Mouse (Mus musculus) lung, adult 2 months (tissue): ENCODE data around the gene Ccdc169. TPM values are rescaled to one million over a fixed set of nuclear protein-coding genes. Genes with fewer than 3 reads are reported as not detected.

ENCODE experiments used
- DNase-seq: peaks from one replicate; pipeline ENCODE4 v3.0.0; 2022
- H3K4me1 ChIP-seq: fragments of 200-500 bp; 2 replicates; pipeline ENCODE4 v1.6.1; 2011; ENCODE audit warnings: low read length; ENCODE audit not compliant: control insufficient read depth, insufficient read depth
- H3K4me3 ChIP-seq: fragments of 200-500 bp; replicated peaks from 2 replicates; pipeline ENCODE3; 2011; ENCODE audit warnings: low read depth, mild to moderate bottlenecking, control low read depth, low read length; ENCODE audit errors: extremely low read depth
- CTCF ChIP-seq: fragments of 200-500 bp; IDR thresholded peaks from 2 replicates; pipeline ENCODE4 v1.5.1; 2011; ENCODE audit warnings: mild to moderate bottlenecking, low read length, control low read depth; ENCODE audit not compliant: insufficient read depth
- POLR2A ChIP-seq: fragments of 200-500 bp; IDR thresholded peaks from 2 replicates; pipeline ENCODE4 v1.6.1; 2011; ENCODE audit warnings: low read depth, mild to moderate bottlenecking, control low read depth, low read length, borderline replicate concordance; ENCODE audit errors: extremely low read depth
- WGBS: fragments of 180-500 bp; shearing (Covaris S2); methylation state at CpG from one replicate; pipeline ENCODE4 v1.1.7; 2018; 5-methylcytosine and 5-hydroxymethylcytosine counted together
- polyA plus RNA-seq: library from polyadenylated mRNA; depleted of rRNA; stranded (reverse); fragments of >200 nt; gene quantifications from 2 replicates; pipeline ENCODE4 v1.2.3, GENCODE M21; 2012

Ccdc169 gene
- polyA plus RNA-seq, 1 experiment = not detected

DNA sequence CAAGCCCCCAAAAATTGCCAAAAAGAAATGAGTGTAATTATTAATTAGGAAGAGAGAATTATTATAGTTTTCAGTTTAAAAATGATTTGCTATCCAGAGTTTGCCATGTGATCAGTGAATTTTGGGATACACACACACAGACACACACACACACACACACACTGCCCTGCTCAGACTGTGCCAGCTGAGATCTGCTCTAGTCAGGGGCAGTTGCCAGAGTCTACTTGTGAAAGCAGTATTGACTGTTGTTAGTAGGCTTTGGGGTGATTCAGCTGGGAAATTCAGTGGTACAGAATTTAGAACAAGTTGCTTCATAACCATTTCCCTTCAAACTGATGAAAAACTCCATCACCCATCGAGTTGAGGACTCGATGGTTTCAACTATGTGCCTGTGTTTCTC is 10.0 kb downstream of the Ccdc169 start:
- no peak for DNase-seq
- 73% methylated on average over 2 of the region's 2 CpGs for WGBS
- no peak overlapping the region for H3K4me3 ChIP-seq
- TF ChIP-seq CTCF (no peak), POLR2A (no peak)
- no peaks in the 10 kb centered on the region for H3K4me1 ChIP-seq

GRCm38 (mm10) chr3:55148091-55148490 is 11.0 kb downstream of the Ccdc169 start:
- no peak for DNase-seq
- TF ChIP-seq CTCF = no peak
- no peak for TF ChIP-seq POLR2A
- 25% methylated on average over 3 of the region's 3 CpGs for WGBS
- H3K4me1 ChIP-seq = no peaks in the 10 kb centered on the region
- H3K4me3 ChIP-seq = no peak overlapping the region

- WGBS = 46% methylated on average over 7 of the region's 7 CpGs
- DNase-seq = peak; percentile 32
- H3K4me3 ChIP-seq = no peak overlapping the region
- TF ChIP-seq POLR2A (no peak), CTCF (peak; percentile 17; the same call in 1 of the 2 replicates)
- H3K4me1 ChIP-seq = no peaks in the 10 kb centered on the region
Measured at GRCm38 (mm10) chr3:55151656-55152433, 14.7 kb downstream of the Ccdc169 start.

DNA sequence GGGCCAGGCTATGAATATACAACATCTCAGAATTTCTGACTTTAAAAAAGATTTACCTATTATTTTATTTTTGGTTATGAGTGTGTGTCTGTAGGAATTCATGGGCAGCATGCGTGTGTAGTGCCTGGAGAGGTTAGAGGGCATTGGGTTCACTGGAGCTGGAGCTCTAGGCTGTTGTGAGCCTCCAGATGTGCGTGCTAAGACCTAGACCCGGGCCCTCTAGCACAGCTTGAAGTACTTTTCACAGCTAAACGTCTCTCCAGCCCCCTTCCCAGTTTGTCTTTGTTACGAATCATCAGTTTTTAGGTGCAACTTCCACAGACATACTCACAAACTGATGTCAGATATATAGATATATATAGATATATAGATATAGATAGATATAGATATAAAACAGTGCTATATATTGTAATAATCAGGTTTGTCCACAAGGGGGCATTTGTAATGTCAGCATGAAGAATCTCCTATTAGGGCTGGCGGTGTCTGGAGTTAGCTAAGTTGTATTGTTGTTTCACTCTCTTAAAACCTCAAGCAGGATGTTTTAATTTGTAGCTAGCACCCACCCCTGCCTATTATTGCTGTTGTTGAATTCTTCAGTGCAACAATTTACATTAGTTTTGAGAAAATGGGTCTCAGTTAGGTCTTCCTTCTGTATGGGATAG is 15.7 kb downstream of the Ccdc169 start:
- 59% methylated on average over 6 of the region's 6 CpGs for WGBS
- Histone ChIP-seq H3K4me3 (no peak overlapping the region), H3K4me1 (no peaks in the 10 kb centered on the region)
- no peak for DNase-seq
- TF ChIP-seq CTCF = no peak
- TF ChIP-seq POLR2A = no peak

- Histone ChIP-seq H3K4me3 (no peak overlapping the region), H3K4me1 (no peaks in the 10 kb centered on the region)
- DNase-seq = no peak
- 86% methylated on average over 7 of the region's 7 CpGs for WGBS
- TF ChIP-seq CTCF (no peak), POLR2A (no peak)
Measured at GRCm38 (mm10) chr3:55154163-55154562, 17.0 kb downstream of the Ccdc169 start.

DNA sequence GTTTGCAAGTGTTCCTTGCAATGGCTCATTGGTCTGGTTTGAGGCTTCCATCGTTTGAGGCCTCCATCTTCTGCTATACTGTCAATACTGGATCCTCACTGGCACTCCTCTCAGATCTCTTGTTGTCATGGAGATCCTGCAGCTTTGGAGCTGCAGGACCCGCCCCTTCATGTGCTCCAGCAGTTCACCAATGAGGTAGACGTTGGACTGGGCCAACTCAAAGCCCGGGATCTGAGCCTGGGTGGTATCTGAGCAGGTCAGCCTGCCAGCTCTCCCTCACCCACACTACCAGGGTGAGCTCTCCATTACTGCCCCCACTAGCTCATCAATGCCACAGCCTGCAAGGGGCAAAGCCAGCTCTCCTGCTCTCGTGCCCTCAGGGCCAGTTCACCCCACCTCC is 20.3 kb downstream of the Ccdc169 start:
- Histone ChIP-seq H3K4me1 (no peaks in the 10 kb centered on the region), H3K4me3 (no peak overlapping the region)
- TF ChIP-seq POLR2A (no peak), CTCF (no peak)
- no peak for DNase-seq
- 58% methylated on average over 5 of the region's 5 CpGs for WGBS

DNA sequence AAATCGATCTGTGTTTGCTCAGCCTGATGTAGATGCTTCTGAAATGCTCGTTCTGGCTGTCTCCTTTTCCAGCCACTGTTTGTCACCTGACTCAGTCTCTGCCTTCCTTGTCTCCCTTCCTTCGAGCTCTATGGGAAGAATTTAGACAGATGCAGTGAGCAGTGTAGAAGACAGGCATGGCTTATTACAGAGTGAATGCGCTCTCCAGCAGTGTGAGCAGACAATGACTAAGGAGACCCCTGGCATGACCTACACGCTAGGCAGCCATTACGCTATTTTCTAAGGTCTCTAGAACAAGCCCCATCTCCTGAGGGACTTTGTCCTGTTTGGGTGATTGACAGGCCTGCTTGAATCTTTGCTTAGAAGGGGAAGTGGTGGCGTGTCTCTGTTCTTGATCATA is 24.0 kb downstream of the Ccdc169 start:
- no peaks in the 10 kb centered on the region for H3K4me1 ChIP-seq
- TF ChIP-seq CTCF (no peak), POLR2A (no peak)
- 75% methylated on average over 7 of the region's 7 CpGs for WGBS
- no peak overlapping the region for H3K4me3 ChIP-seq
- no peak for DNase-seq

GRCm38 (mm10) chr3:55163510-55163909 is 26.4 kb downstream of the Ccdc169 start:
- DNase-seq = no peak
- no peaks in the 10 kb centered on the region for H3K4me1 ChIP-seq
- H3K4me3 ChIP-seq = no peak overlapping the region
- TF ChIP-seq CTCF (no peak), POLR2A (no peak)
- 66% methylated on average over 4 of the region's 4 CpGs for WGBS

GRCm38 (mm10) chr3:55172478-55172877 is 35.3 kb downstream of the Ccdc169 start:
- TF ChIP-seq CTCF (no peak), POLR2A (no peak)
- WGBS = 61% methylated on average over 3 of the region's 3 CpGs
- no peak for DNase-seq
- H3K4me1 ChIP-seq = no peaks in the 10 kb centered on the region
- no peak overlapping the region for H3K4me3 ChIP-seq

DNA sequence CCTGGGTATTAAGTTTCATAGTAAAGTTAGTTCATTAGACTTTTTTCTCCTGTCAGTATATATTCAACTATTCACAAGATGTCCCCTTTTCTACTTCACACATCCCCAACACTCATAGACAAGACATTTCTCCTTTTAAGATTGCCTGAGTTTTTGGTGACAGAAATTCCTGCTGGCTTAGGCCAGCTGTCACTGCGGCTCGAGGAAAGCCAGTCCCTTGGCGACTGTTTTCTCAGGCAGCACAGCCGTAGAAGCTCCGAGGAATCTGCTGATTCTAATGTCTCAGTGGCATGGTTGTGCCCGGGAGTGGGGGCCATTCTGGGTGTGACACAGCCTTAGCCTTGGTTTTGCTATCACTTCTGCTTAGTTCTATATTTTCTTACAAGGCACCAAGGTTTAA is 40.1 kb downstream of the Ccdc169 start:
- DNase-seq = no peak
- no peak overlapping the region for H3K4me3 ChIP-seq
- TF ChIP-seq CTCF (no peak), POLR2A (no peak)
- H3K4me1 ChIP-seq = no peaks in the 10 kb centered on the region
- WGBS = 52% methylated on average over 6 of the region's 6 CpGs
